Mouse (Mus musculus) ES-E14 (cell line): ENCODE measurements at regions not wholly inside any gene's neighbourhood (a gene's known extent, or its start where the extent isn't known, plus 50 kb on each side); places are given as distances from the start of the nearest gene placed in this dataset.
"Not testable (repeated sequence)": the region's sequence is repeated elsewhere in the genome, so short reads cannot be mapped to it uniquely, and the experiment has no call there.

Experiments used
- DNase-seq: peaks from one replicate; pipeline ENCODE4 v3.0.0-alpha.2; 2013; ENCODE audit warnings: low read depth, low spot score
- H3K27ac ChIP-seq: 2 replicates; pipeline ENCODE4 v1.5.1; 2012; ENCODE audit warnings: low read depth, mild to moderate bottlenecking, low read length, moderate library complexity, mixed read lengths; ENCODE audit not compliant: poor library complexity, insufficient read depth, severe bottlenecking
- H3K36me3 ChIP-seq: 2 replicates; pipeline ENCODE4 v1.6.1; 2012; ENCODE audit warnings: mild to moderate bottlenecking, low read length, moderate library complexity, mixed read lengths; ENCODE audit not compliant: control insufficient read depth, poor library complexity, insufficient read depth, severe bottlenecking
- H3K4me1 ChIP-seq, 2 experiments: fragments of 150-350 bp in 1 of 2; sonication (generic) in 1 of 2; 2 replicates each; pipeline ENCODE4 v1.6.1; 2012; ENCODE audit warnings: low read length in 2 of 2, mild to moderate bottlenecking in 1 of 2, mixed read lengths in 1 of 2; ENCODE audit not compliant: control insufficient read depth in 2 of 2, insufficient read depth in 2 of 2, poor library complexity in 1 of 2
- H3K4me3 ChIP-seq, 2 experiments: fragments of 150-350 bp in 1 of 2; sonication (generic) in 1 of 2; 2 replicates each; pipeline ENCODE4 v1.5.1; 2012; ENCODE audit warnings: low read length in 2 of 2, low read depth in 1 of 2, mild to moderate bottlenecking in 1 of 2, mixed read lengths in 1 of 2; ENCODE audit not compliant: insufficient read depth in 1 of 2, poor library complexity in 1 of 2, severe bottlenecking in 1 of 2
- H3K9ac ChIP-seq: 2 replicates; pipeline ENCODE4 v1.6.1; 2012; ENCODE audit warnings: low read depth, mild to moderate bottlenecking, low read length, mixed read lengths; ENCODE audit not compliant: poor library complexity, insufficient read depth, severe bottlenecking
- H3K9me3 ChIP-seq: fragments of 150-350 bp; sonication (generic); 2 replicates; pipeline ENCODE4 v1.6.1; 2012; ENCODE audit warnings: low read depth, mild to moderate bottlenecking, low read length; ENCODE audit not compliant: control insufficient read depth, insufficient read depth
- CHD2 ChIP-seq: IDR thresholded peaks from 2 replicates; pipeline ENCODE4 v1.6.1; 2014; ENCODE audit warnings: mild to moderate bottlenecking, low read depth, low read length, inconsistent platforms
- HCFC1 ChIP-seq: IDR thresholded peaks from 2 replicates; pipeline ENCODE4 v1.6.1; 2012; ENCODE audit warnings: low read length, inconsistent platforms, borderline replicate concordance; ENCODE audit not compliant: insufficient read depth
- MAFK ChIP-seq: IDR thresholded peaks from 2 replicates; pipeline ENCODE4 v1.6.1; 2014; ENCODE audit warnings: mild to moderate bottlenecking, low read depth, low read length, inconsistent platforms; ENCODE audit not compliant: insufficient read depth
- ZC3H11A ChIP-seq: IDR thresholded peaks from 2 replicates; pipeline ENCODE4 v1.6.1; 2012; ENCODE audit warnings: low read depth, mild to moderate bottlenecking, inconsistent platforms, low read length, borderline replicate concordance
- ZNF384 ChIP-seq: IDR thresholded peaks from 2 replicates; pipeline ENCODE4 v1.6.1; 2012; ENCODE audit warnings: low read depth, low read length, inconsistent platforms
- in situ Hi-C, 2 experiments: fragments of 600-800 bp; cut with MboI; formaldehyde crosslinking; loops; one replicate each; pipeline ENCODE4 v1.15.1; 2025; ENCODE audit warnings: low sequenced_read_pairs in 2 of 2, inconsistent platforms in 1 of 2; ENCODE audit not compliant: unreplicated experiment in 2 of 2

GRCm38 (mm10) chr16:19066700-19067310 is 190.0 kb downstream of the Hira start:
- Histone ChIP-seq H3K36me3 (no peaks in the 10 kb centered on the region), H3K9ac (no peak overlapping the region), H3K9me3 (no peaks in the 10 kb centered on the region), H3K27ac (no peak overlapping the region), H3K4me3 (no peak overlapping the region), H3K4me1 (no peaks in the 10 kb centered on the region)
- no peak for TF ChIP-seq CHD2
- TF ChIP-seq ZNF384 = no peak
- TF ChIP-seq HCFC1 = no peak
- TF ChIP-seq ZC3H11A = no peak
- TF ChIP-seq MAFK = no peak
- no peak for DNase-seq
- in situ Hi-C loops = no loop called here

DNA sequence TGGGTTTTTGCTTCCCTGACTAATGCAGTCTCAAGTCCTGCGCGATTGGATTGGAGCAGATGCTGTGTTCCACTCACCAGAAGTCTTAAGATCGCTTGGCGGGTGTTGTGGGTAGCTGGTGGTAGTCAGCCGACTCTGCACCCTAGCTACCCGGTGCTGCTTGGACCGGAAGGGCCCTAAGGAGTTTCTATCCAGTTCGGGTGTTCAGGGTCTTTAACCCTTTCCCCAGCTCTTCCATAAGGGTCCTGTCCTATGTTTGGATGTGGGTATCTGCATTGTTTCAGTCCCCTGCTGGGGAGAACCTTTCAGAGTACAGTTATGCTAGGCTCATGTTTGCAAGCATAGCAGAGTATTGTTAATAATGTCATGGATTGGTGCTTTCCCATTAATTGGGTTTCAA is 206.7 kb downstream of the Hira start:
- in situ Hi-C loops = not testable (repeated sequence)

GRCm38 (mm10) chr16:19087914-19088313 is 211.1 kb downstream of the Hira start:
- no peak for TF ChIP-seq CHD2
- H3K27ac ChIP-seq = no peak overlapping the region
- no peaks in the 10 kb centered on the region for H3K9me3 ChIP-seq
- no peak for DNase-seq
- in situ Hi-C loops = no loop called here
- H3K36me3 ChIP-seq = no peaks in the 10 kb centered on the region
- no peaks in the 10 kb centered on the region for H3K4me1 ChIP-seq
- H3K4me3 ChIP-seq = no peak overlapping the region
- no peak overlapping the region for H3K9ac ChIP-seq

More for the DNA sequence above, 206.7 kb downstream of the Hira start:
- not testable (repeated sequence) for H3K9ac ChIP-seq, H3K27ac ChIP-seq, H3K9me3 ChIP-seq, H3K4me1 ChIP-seq, H3K36me3 ChIP-seq, H3K4me3 ChIP-seq
- peak; percentile 9 for DNase-seq
